In the genomic region with DNA sequence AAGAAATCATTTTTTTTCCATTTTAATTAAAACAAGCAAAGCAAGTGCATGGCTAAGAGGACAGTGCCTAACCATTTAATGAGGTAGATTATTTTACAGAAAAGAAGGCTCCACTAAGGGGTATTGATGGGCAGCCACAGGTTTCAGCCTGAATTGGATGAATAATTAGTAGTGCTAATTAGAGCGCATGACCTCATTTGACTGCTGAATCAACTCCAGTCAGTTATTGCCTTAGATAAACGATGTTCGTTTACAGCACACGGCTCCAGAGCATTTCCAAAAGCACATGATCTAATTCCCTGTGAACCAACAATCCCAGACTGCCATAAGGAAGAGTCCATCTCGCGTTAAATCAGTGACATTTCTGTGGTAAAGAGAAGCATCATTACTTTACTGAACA, we compare ENCODE assay signal across 8 mouse cellular contexts. TPM values are rescaled to one million over a fixed set of nuclear protein-coding genes. Genes with fewer than 3 reads are reported as not detected.
DNase-seq lines count a peak whose midpoint lies in the region; ATAC-seq and TF ChIP-seq lines count a peak whose summit lies in the region.

No protein-coding gene starts in this region.

- peak overlapping the region; percentile 65 for H3K4me2 ChIP-seq in heart, embryonic 15.5 days
- peak overlapping the region; percentile 78 for H3K4me2 ChIP-seq in hindbrain, embryonic 13.5 days
- H3K4me2 ChIP-seq in midbrain, embryonic 12.5 days (replicated peaks), result peak overlapping the region; percentile 67

- peaks cover 6% of the 10 kb centered on the region; the same call in 1 of the 2 replicates for H3K36me3 ChIP-seq in heart, embryonic 15.5 days
- no peaks in the 10 kb centered on the region for H3K36me3 ChIP-seq in hindbrain, embryonic 13.5 days
- no peaks in the 10 kb centered on the region for H3K36me3 ChIP-seq in midbrain, embryonic 12.5 days

- 0 out of 2 replicates have a peak, but pooled peaks cover 6% of the 10 kb centered on the region for H3K4me1 ChIP-seq in heart, embryonic 15.5 days (replicated peaks)
- peaks cover 35% of the 10 kb centered on the region for H3K4me1 ChIP-seq in bone marrow macrophage, adult 2 months (ENCODE audit: control insufficient read depth, insufficient read depth, low read length)
- H3K4me1 ChIP-seq in hindbrain, embryonic 13.5 days (replicated peaks), result peaks cover 8% of the 10 kb centered on the region
- H3K4me1 ChIP-seq in midbrain, embryonic 12.5 days, result no peaks in the 10 kb centered on the region

- peak overlapping the region; percentile 58 for H3K4me3 ChIP-seq in heart, embryonic 15.5 days
- H3K4me3 ChIP-seq in bone marrow macrophage, adult 2 months (ENCODE audit: insufficient read depth, low read length), result peak overlapping the region; percentile 95
- peak overlapping the region; percentile 46; the same call in 1 of the 2 replicates for H3K4me3 ChIP-seq in hindbrain, embryonic 13.5 days
- peak overlapping the region; percentile 46; the same call in 1 of the 2 replicates for H3K4me3 ChIP-seq in midbrain, embryonic 12.5 days

- no peaks in the 10 kb centered on the region for H3K27me3 ChIP-seq in heart, embryonic 15.5 days
- H3K27me3 ChIP-seq in hindbrain, embryonic 13.5 days, result 0 out of 2 replicates have a peak, but pooled peaks cover 6% of the 10 kb centered on the region
- H3K27me3 ChIP-seq in midbrain, embryonic 12.5 days, result no peaks in the 10 kb centered on the region

- no peaks in the 10 kb centered on the region for H3K9me3 ChIP-seq in heart, embryonic 15.5 days (replicated peaks)
- H3K9me3 ChIP-seq in hindbrain, embryonic 13.5 days, result no peaks in the 10 kb centered on the region
- H3K9me3 ChIP-seq in midbrain, embryonic 12.5 days, result no peaks in the 10 kb centered on the region

- TF ChIP-seq CTCF in bone marrow macrophage, adult 2 months (IDR thresholded peaks at IDR 0.05; ENCODE audit: low read depth, low read length), result no peak

- WGBS in heart, embryonic 15.5 days, result 65% methylated on average over 6 of the region's 6 CpGs
- 56% methylated on average over 6 of the region's 6 CpGs for WGBS in hindbrain, embryonic 13.5 days
- 87% methylated on average over 6 of the region's 6 CpGs for WGBS in midbrain, embryonic 12.5 days

- H3K9ac ChIP-seq in heart, embryonic 15.5 days, result no peak overlapping the region
- H3K9ac ChIP-seq in hindbrain, embryonic 13.5 days, result no peak overlapping the region
- H3K9ac ChIP-seq in midbrain, embryonic 12.5 days (replicated peaks), result no peak overlapping the region

- no peak for DNase-seq in heart, adult 18-20 months
- DNase-seq in T-cell, adult 2 months (ENCODE audit: low spot score), result no peak
- DNase-seq in right cerebral cortex, adult 18-20 months, result no peak
- DNase-seq in right cerebral cortex, postnatal 25 days, result no peak

- TF ChIP-seq POLR2A in bone marrow macrophage, adult 2 months (IDR thresholded peaks at IDR 0.05; ENCODE audit: borderline replicate concordance, low read depth, low read length), result no peak

- ATAC-seq in heart, embryonic 15.5 days (replicated peaks; ENCODE audit: insufficient number of reproducible peaks, insufficient read depth, low FRiP score, low read depth), result no peak
- ATAC-seq in hindbrain, embryonic 13.5 days (ENCODE audit: low FRiP score), result no peak
- ATAC-seq in midbrain, embryonic 12.5 days (ENCODE audit: low FRiP score, low read depth), result peak; percentile 42

- no peak overlapping the region for H3K27ac ChIP-seq in heart, embryonic 15.5 days
- peak overlapping the region; percentile 97 for H3K27ac ChIP-seq in bone marrow macrophage, adult 2 months (ENCODE audit: insufficient read depth, low read depth, low read length)
- no peak overlapping the region for H3K27ac ChIP-seq in hindbrain, embryonic 13.5 days
- H3K27ac ChIP-seq in midbrain, embryonic 12.5 days (replicated peaks), result no peak overlapping the region

RNA-seq across cellular contexts. Expression of a gene that starts 11.1 kb away (rescaled TPM):
- polyA plus RNA-seq in heart, embryonic 15.5 days (2015; fragmentation: Nextera tagmentation; extraction: Ambion mirVana), result 8.3 and 8.9 TPM in 2 replicates
- total RNA-seq in heart, adult 18-20 months (2021), result 10 to 100 TPM; 16.4 to 18.8 TPM
- polyA plus RNA-seq in bone marrow macrophage, adult 2 months (2012; ENCODE audit: insufficient read depth, insufficient read length, missing spikeins), result 7.0 and 7.3 TPM in 2 replicates
- 1.1 and 1.4 TPM in 2 replicates for polyA plus RNA-seq in hindbrain, embryonic 13.5 days (2015; fragmentation: Nextera tagmentation; extraction: Ambion mirVana)
- polyA plus RNA-seq in midbrain, embryonic 12.5 days (2016; fragmentation: Nextera tagmentation; extraction: Ambion mirVana), result 1.9 and 2.7 TPM in 2 replicates

RNA-seq across cellular contexts. Expression of a gene that starts 42.9 kb away (rescaled TPM):
- polyA plus RNA-seq in heart, embryonic 15.5 days (2015; fragmentation: Nextera tagmentation; extraction: Ambion mirVana), result 53.3 and 64.5 TPM in 2 replicates
- total RNA-seq in heart, adult 18-20 months (2021), result 10 to 100 TPM in 1 of 2 experiments, 1 to 10 TPM in 1; 8.6 to 11.9 TPM
- polyA plus RNA-seq in bone marrow macrophage, adult 2 months (2012; ENCODE audit: insufficient read depth, insufficient read length, missing spikeins), result 5.2 and 6.0 TPM in 2 replicates
- polyA plus RNA-seq in hindbrain, embryonic 13.5 days (2015; fragmentation: Nextera tagmentation; extraction: Ambion mirVana), result 3.9 and 5.1 TPM in 2 replicates
- polyA plus RNA-seq in midbrain, embryonic 12.5 days (2016; fragmentation: Nextera tagmentation; extraction: Ambion mirVana), result 1.8 and 2.8 TPM in 2 replicates
